Mouse (Mus musculus) CD4-positive helper T cell, adult 2 months (primary cell): Measurements from ENCODE around the gene 4931422A03Rik.

Source experiments
- DNase-seq: peaks from one replicate; pipeline ENCODE4 v3.0.0-alpha.2; 2012; ENCODE audit warnings: low read depth, missing footprints, low spot score

4931422A03Rik gene

DNA sequence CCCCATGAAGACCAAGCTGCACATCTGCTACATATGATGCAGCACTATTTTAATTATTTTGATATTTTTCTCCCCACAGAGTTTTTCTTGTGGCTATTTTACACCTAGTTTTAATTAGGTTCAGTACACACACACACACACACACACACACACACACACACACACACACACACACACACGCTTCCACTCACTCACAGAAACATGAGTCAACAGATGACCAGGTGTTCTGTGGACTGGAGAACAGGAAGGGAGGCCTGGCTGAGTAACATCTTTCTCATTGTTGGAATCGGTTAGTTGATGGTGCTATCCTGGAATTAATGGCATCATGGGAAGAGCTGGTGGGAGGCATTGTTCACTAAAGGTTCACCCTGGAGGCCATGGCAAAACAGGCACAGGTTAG lies 90.5 kb downstream of the 4931422A03Rik start:
- DNase-seq, result no peak

DNA sequence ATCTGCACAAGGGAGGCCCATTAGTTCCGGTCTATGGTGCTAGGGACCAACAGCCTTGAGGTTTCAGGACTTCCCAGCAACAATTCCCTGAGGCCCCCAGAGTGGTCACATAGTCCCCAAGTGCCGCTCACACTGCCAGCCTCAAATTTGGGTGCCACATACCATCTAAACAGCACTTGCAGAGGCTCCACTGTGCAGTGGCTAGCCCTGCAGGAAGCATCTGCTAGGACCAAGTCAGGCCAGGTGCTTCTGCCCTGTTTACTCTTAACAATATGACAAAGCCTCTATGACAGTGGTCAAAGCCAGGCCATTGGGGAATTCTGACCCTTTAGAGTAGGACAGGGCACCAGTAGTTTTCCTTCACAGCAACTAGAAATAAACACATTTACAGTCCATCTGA lies 91.5 kb downstream of the 4931422A03Rik start:
- no peak for DNase-seq

DNA sequence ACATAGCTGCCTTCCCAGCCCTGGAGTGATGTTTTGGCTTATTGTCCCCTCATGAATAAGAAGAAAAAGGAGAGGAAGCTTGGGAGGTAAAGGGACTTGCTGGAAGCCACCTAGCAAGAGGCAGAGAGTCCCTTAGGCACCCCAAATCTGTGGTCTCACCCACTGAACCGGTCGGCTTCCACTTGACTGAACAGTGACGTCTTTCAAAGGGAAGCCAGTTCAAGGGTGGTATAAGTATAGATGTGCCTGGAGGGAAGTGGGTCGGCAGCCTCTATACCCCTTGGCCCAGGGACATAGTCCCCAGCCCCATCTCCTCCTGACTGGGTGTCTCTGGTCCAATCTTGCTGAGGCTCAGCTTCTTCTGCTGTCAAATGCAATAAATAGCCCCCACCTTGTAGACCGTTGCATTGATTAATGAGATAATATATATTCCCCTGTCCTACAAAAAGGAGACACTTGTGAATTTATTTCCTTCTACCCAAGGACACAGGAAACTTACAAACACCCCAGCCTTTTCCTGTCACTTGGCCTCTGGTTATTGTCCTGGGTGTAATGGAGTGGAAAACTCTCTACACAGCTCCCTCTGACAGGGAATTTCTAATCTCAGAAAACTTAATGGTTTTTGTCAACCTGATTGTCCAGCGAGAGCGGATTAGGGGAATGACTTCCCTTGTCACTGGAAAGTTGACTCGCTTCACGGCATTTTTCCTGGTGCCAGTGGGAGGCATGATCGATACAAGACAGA lies 92.3 kb downstream of the 4931422A03Rik start:
- no peak for DNase-seq

DNA sequence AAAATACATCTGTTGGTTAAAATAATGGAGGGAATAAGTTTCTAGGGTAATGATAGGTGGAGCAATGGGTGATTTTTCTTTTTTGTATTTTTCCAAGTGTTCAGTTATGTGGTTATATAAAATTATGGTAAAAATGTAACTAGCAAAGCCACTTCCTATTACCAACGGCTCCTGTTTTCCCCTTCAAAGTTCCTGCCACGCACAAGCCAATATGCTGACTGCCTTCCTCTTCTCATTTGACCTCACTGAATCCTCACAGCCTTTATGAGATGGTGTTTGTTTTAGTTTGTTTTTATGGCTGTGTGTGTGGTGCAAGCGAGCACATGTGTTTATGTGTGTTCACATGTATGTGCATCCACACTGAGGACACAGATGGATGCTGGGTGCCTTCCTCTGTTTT lies 93.5 kb downstream of the 4931422A03Rik start:
- no peak for DNase-seq

DNA sequence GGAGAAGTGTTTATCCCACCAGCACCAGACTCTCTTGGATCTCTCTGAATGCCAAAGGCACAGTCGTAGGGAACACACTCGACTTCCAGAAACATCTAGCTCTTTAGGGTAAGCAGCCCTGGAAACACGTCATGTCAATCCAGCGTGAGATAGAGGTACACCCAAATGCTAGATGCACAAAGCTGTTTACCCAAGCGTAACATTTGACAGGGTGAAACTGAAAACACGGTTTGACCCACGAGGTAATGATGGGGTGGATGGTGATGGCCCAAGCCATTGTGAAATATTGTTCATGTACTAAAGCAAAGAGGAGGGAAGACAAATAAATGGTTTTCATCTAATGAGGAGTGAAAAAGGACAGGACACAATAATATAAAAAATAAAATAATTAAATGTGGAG lies 93.9 kb downstream of the 4931422A03Rik start:
- no peak for DNase-seq

DNA sequence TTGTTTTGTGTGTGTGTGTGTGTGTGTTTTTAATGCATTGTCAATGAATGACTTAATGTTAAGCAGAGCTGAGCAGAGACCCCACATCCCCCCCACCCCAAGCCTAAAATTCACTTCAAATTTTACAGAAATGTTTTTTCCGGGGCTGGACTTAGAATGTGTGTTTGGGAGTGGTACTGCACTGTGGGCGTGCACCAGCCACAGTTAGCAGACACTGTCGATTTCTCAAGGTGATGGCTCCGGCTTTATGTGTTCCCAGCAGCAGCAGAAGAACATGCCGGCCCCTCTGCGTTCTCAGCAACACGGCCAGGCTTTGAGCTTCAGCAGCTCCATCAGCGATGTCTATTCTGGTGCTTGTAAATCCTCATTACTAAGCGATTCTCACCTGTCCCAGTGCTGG lies 95.7 kb downstream of the 4931422A03Rik start:
- no peak for DNase-seq

DNA sequence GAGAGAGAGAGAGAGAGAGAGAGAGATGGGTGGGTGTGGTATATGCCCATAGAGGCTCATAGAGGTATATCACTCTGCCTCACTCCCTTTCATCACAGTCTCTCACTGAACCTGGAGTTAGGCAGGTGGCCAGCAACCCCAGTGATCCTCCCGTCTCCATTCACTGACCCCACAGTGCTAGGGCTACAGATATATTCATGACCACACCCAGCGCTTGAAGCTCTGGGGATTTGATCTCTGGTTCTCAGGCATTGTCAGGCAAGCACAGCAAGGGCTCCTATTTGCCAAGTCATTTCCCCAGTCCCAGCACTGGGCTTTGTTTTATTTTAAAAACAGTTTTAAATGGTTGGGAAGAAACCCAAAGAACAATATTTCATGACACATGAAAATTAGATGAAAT lies 96.1 kb downstream of the 4931422A03Rik start:
- DNase-seq, result no peak

DNA sequence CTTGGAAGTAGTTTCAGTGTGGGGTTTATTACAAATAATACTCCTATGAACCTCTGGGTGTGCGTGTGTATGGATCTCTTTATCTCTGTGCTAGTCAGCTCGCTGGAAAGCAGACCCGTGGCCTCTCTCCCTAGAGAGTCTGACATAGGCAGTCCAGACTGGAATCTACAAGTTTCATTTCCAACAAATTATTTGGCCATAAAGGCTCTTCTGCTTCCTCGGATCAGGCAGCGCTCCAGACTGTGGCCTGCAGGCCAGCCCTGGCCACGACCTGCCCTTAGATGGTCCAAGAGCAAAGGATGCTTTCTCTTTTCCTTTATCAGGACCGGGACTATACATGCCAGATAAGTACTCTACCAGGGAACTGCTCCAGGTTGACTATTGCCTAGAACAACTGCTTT lies 96.7 kb downstream of the 4931422A03Rik start:
- no peak for DNase-seq

DNA sequence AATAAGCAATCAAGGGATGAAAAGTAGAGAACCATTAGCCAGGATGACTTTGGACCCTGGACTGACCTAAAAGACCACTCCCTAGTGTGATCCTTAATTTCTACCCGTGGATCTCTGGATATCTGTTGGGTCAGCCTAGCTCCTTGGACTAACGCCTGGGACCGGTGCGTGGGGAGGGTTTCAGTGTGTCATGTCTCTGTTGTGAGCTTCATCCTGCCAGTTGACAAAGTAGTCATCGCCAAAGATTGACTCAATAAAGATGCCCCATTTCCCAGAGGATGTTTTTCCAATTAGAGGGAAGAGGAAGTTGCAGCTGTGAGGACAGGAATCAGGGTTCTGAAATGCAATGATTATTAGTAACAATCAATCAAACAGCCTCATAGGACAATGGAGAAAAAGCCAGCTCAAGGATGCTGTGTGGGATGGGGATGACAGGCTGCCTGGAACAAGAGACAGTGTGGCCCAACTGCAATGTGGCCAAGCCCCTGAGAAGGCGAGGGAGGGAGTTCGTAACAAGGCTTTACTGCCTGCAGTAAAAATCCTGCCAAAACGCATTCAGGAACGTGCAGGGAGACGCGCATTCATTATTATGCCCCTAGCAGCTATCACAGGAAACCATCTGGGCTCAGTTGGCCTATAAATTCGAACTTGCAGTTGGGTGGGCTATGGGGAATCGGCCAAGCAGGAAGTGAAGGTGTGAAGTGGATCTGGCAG lies 97.7 kb downstream of the 4931422A03Rik start:
- no peak for DNase-seq

DNA sequence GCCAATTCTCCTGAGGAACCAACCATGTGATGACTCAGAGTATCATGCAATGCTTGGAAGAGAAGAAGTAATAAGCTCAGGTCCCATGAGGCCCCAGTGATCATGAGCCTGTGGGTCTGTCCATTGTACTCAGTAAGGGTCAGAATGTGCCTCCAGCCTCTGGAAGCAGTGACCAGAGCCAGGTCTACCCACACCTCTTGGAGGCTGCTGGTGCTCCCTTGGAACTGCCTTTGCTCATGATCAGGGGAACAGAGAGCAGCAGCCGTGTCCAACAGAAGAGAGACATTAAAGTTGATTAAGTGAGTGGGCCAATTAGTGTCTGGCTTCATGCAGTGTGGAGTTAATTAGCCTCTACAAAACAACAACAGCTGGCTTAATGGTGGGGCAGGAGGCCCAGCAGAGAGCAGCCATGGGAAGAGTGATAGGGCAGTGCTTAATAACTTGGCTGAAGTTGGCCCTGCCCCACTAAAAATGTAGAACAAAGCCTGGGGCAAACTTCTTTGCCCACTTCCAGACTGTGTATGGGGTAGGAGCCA lies 100.5 kb downstream of the 4931422A03Rik start:
- no peak for DNase-seq

DNA sequence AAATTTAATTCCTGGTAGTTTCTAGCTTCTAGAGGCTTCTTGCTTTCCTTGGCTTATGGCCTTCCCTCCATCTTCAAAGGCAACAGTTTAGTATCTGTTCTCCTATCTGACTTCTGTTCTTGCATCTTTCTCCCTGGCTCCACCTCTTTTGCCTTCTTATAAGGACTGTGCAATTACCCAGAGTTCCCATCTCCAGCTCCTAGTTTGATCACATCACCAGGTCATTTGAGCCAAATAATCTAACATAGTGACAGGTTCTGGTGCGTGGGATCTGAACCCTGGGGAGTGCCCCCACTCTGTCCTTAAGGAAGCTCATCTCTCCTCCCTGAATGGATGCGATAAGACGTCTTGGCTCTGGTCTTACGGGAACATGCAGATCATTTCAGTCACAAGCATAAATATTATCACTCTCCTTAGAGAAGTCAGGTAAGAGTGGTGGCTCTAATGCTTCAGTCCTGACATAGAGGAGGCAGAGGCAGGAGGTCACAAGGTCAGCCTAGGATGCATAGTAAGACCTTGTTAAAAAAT lies 101.5 kb downstream of the 4931422A03Rik start:
- DNase-seq, result no peak

DNA sequence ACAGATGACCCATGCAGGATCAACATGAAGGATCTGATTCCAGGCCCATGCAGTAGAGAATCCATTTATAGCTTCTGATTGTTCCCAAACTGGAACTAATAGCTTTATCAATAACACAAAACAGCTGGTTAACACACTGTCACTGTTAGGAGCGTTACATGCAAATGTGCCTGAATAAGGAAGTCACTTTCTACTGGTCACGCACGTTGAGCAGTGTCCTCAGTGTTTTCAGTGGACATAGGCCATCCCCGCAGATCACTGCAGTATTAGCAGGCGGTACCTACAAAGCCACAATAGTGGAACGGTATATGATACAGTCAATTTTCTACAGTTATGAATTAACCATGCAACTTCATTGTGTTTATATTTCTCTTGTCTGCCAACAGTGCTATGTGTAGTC lies 108.7 kb downstream of the 4931422A03Rik start:
- DNase-seq, result no peak

DNA sequence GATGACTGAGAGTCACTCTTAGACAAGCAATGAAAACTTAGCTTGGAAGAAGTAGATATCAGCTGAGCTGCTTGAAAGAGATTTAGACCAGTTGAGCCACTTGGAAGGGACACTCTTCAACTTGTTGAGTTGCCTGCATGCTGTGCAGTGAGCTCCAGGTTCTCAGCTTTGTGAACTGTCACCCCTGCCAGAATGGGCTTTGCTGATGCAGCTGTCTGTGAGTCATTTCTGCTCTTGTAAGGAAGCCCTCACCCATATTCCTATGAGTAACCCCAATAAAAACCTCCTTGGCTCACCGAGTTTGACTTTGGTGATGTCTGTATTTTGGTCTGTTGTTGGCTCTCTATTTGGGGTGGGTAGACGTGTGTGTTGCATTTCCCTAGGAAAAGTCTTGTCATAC lies 109.8 kb downstream of the 4931422A03Rik start:
- DNase-seq, result no peak

DNA sequence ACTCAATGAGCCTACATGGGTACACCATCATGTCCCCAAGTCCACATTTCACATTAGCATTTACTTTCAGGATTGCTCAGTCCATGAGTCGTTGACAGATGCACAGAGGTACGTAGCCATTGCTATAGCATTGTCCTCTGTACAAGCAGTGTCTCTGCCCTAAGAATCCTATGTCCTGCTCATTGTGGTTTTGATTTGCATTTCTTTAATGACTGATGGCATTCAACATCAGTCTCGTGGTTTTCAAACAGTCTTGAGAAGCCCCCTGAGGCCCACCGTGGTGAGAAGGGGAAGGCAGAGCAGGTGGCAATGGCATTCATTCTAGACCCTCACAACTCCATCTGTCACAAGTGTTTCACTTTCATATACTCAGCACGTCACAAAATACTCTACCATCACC lies 110.8 kb downstream of the 4931422A03Rik start:
- no peak for DNase-seq
